Mouse (Mus musculus) ES-E14 (cell line): Measurements from ENCODE around the gene Rbms1. TPM values are rescaled to one million over a fixed set of nuclear protein-coding genes. Genes with fewer than 3 reads are reported as not detected.

ENCODE experiments used
- DNase-seq: peaks from one replicate; pipeline ENCODE4 v3.0.0-alpha.2; 2013; ENCODE audit warnings: low read depth, low spot score
- H3K27ac ChIP-seq: 2 replicates; pipeline ENCODE4 v1.5.1; 2012; ENCODE audit warnings: low read depth, mild to moderate bottlenecking, low read length, moderate library complexity, mixed read lengths; ENCODE audit not compliant: poor library complexity, insufficient read depth, severe bottlenecking
- H3K36me3 ChIP-seq: 2 replicates; pipeline ENCODE4 v1.6.1; 2012; ENCODE audit warnings: mild to moderate bottlenecking, low read length, moderate library complexity, mixed read lengths; ENCODE audit not compliant: control insufficient read depth, poor library complexity, insufficient read depth, severe bottlenecking
- H3K4me1 ChIP-seq, 2 experiments: fragments of 150-350 bp in 1 of 2; sonication (generic) in 1 of 2; 2 replicates each; pipeline ENCODE4 v1.6.1; 2012; ENCODE audit warnings: low read length in 2 of 2, mild to moderate bottlenecking in 1 of 2, mixed read lengths in 1 of 2; ENCODE audit not compliant: control insufficient read depth in 2 of 2, insufficient read depth in 2 of 2, poor library complexity in 1 of 2
- H3K4me3 ChIP-seq, 2 experiments: fragments of 150-350 bp in 1 of 2; sonication (generic) in 1 of 2; 2 replicates each; pipeline ENCODE4 v1.5.1; 2012; ENCODE audit warnings: low read length in 2 of 2, low read depth in 1 of 2, mild to moderate bottlenecking in 1 of 2, mixed read lengths in 1 of 2; ENCODE audit not compliant: insufficient read depth in 1 of 2, poor library complexity in 1 of 2, severe bottlenecking in 1 of 2
- H3K9ac ChIP-seq: 2 replicates; pipeline ENCODE4 v1.6.1; 2012; ENCODE audit warnings: low read depth, mild to moderate bottlenecking, low read length, mixed read lengths; ENCODE audit not compliant: poor library complexity, insufficient read depth, severe bottlenecking
- H3K9me3 ChIP-seq: fragments of 150-350 bp; sonication (generic); 2 replicates; pipeline ENCODE4 v1.6.1; 2012; ENCODE audit warnings: low read depth, mild to moderate bottlenecking, low read length; ENCODE audit not compliant: control insufficient read depth, insufficient read depth
- CHD2 ChIP-seq: IDR thresholded peaks from 2 replicates; pipeline ENCODE4 v1.6.1; 2014; ENCODE audit warnings: mild to moderate bottlenecking, low read depth, low read length, inconsistent platforms
- HCFC1 ChIP-seq: IDR thresholded peaks from 2 replicates; pipeline ENCODE4 v1.6.1; 2012; ENCODE audit warnings: low read length, inconsistent platforms, borderline replicate concordance; ENCODE audit not compliant: insufficient read depth
- MAFK ChIP-seq: IDR thresholded peaks from 2 replicates; pipeline ENCODE4 v1.6.1; 2014; ENCODE audit warnings: mild to moderate bottlenecking, low read depth, low read length, inconsistent platforms; ENCODE audit not compliant: insufficient read depth
- ZC3H11A ChIP-seq: IDR thresholded peaks from 2 replicates; pipeline ENCODE4 v1.6.1; 2012; ENCODE audit warnings: low read depth, mild to moderate bottlenecking, inconsistent platforms, low read length, borderline replicate concordance
- ZNF384 ChIP-seq: IDR thresholded peaks from 2 replicates; pipeline ENCODE4 v1.6.1; 2012; ENCODE audit warnings: low read depth, low read length, inconsistent platforms
- in situ Hi-C, 2 experiments: fragments of 600-800 bp; cut with MboI; formaldehyde crosslinking; loops; one replicate each; pipeline ENCODE4 v1.15.1; 2025; ENCODE audit warnings: low sequenced_read_pairs in 2 of 2, inconsistent platforms in 1 of 2; ENCODE audit not compliant: unreplicated experiment in 2 of 2
- total RNA-seq: library from RNA; depleted of rRNA; stranded (reverse); fragments of 300-350 nt; gene quantifications from 2 replicates; pipeline ENCODE4 v1.2.3, GENCODE M21; 2012

Gene Rbms1
- total RNA-seq, 1 experiment: 45.6 TPM

GRCm38 (mm10) chr2:60828908-60829462 is 134.0 kb downstream of the Rbms1 start:
- no peak overlapping the region for H3K9ac ChIP-seq
- no peaks in the 10 kb centered on the region for H3K4me1 ChIP-seq
- DNase-seq: no peak
- in situ Hi-C loops: no loop called here
- no peaks in the 10 kb centered on the region; the same call in 1 of the 2 replicates for H3K36me3 ChIP-seq
- H3K4me3 ChIP-seq: no peak overlapping the region
- TF ChIP-seq ZC3H11A (no peak), HCFC1 (no peak), CHD2 (no peak), MAFK (no peak), ZNF384 (no peak)
- H3K9me3 ChIP-seq: no peaks in the 10 kb centered on the region
- H3K27ac ChIP-seq: no peak overlapping the region

GRCm38 (mm10) chr2:60827152-60827428 is 135.9 kb downstream of the Rbms1 start:
- Histone ChIP-seq H3K9me3 (no peaks in the 10 kb centered on the region), H3K9ac (no peak overlapping the region), H3K4me3 (no peak overlapping the region), H3K36me3 (no peaks in the 10 kb centered on the region; the same call in 1 of the 2 replicates), H3K4me1 (no peaks in the 10 kb centered on the region), H3K27ac (no peak overlapping the region)
- no peak for TF ChIP-seq HCFC1
- no peak for TF ChIP-seq CHD2
- no peak for TF ChIP-seq ZNF384
- no peak for TF ChIP-seq MAFK
- no peak for TF ChIP-seq ZC3H11A
- DNase-seq: no peak
- in situ Hi-C loops: no loop called here

GRCm38 (mm10) chr2:60826406-60827151 is 136.4 kb downstream of the Rbms1 start:
- Histone ChIP-seq H3K9me3 (no peaks in the 10 kb centered on the region), H3K36me3 (no peaks in the 10 kb centered on the region; the same call in 1 of the 2 replicates), H3K9ac (no peak overlapping the region), H3K4me1 (no peaks in the 10 kb centered on the region), H3K27ac (no peak overlapping the region), H3K4me3 (no peak overlapping the region)
- DNase-seq: no peak
- in situ Hi-C loops: no loop called here
- TF ChIP-seq CHD2 (no peak), MAFK (no peak), HCFC1 (no peak), ZC3H11A (no peak), ZNF384 (no peak)

- H3K9me3 ChIP-seq: no peaks in the 10 kb centered on the region
- in situ Hi-C loops: no loop called here
- H3K9ac ChIP-seq: no peak overlapping the region
- H3K4me1 ChIP-seq: no peaks in the 10 kb centered on the region
- H3K27ac ChIP-seq: no peak overlapping the region
- TF ChIP-seq MAFK (no peak), ZNF384 (0 out of 2 replicates have a peak, but pooled peaks have one; percentile 3), CHD2 (no peak), ZC3H11A (no peak), HCFC1 (no peak)
- no peak overlapping the region for H3K4me3 ChIP-seq
- H3K36me3 ChIP-seq: no peaks in the 10 kb centered on the region; the same call in 1 of the 2 replicates
- DNase-seq: no peak
Observed at GRCm38 (mm10) chr2:60825690-60826089, 137.3 kb downstream of the Rbms1 start.

- no peak for TF ChIP-seq HCFC1
- TF ChIP-seq MAFK: no peak
- TF ChIP-seq CHD2: no peak
- no peak for TF ChIP-seq ZNF384
- no peak for TF ChIP-seq ZC3H11A
- Histone ChIP-seq H3K9me3 (no peaks in the 10 kb centered on the region), H3K27ac (no peak overlapping the region), H3K9ac (no peak overlapping the region), H3K4me3 (no peak overlapping the region), H3K4me1 (peaks cover 0 to 2% of the 10 kb centered on the region in 2 experiments; a peak in 1 of 4 replicates), H3K36me3 (no peaks in the 10 kb centered on the region; the same call in 1 of the 2 replicates)
- no peak for DNase-seq
- in situ Hi-C loops: no loop called here
Observed at GRCm38 (mm10) chr2:60821635-60822034, 141.4 kb downstream of the Rbms1 start.
